Mouse (Mus musculus) midbrain, embryonic 15.5 days (tissue): ENCODE measurements around the gene Zfp277. TPM values are rescaled to one million over a fixed set of nuclear protein-coding genes. Genes with fewer than 3 reads are reported as not detected.

Experiments
- polyA plus RNA-seq: library from polyadenylated mRNA; unstranded; fragments of >200 nt; fragmentation: Nextera tagmentation; extraction: Ambion mirVana; gene quantifications from 2 replicates; pipeline ENCODE4 v1.2.1, GENCODE M21; 2015

Zfp277 gene
- polyA plus RNA-seq, 1 experiment from 2014 or later: 26.9 TPM

Other genes with a start within 250 kb of the Zfp277 start
- gene Lsmem1, start 246.4 kb downstream of the Zfp277 start, polyA plus RNA-seq: not detected in 2 replicates
- gene Ifrd1, start 197.4 kb downstream of the Zfp277 start, polyA plus RNA-seq: 152 and 160 TPM in 2 replicates
- gene Dock4, start 50 bp upstream of the Zfp277 start, polyA plus RNA-seq: 37.7 and 42.0 TPM in 2 replicates